ENCODE assay signal across 10 mouse cellular contexts in genomic region chr8:82689322-82689721, GRCm38 (mm10).
A peak's percentile ranks its signal among the peaks of the same experiment; 100 is the strongest.
DNase-seq lines count a peak whose midpoint lies in the region; ATAC-seq lines count a peak whose summit lies in the region.
"Had no signal": no experiment of that assay in that cellular context is flagged by ENCODE, and none has a peak within 500 bp of the region (broad histone marks: within the 10 kb centered on the region; RNA-seq: fewer than 3 reads in every experiment).

No protein-coding gene starts in this region.

- no peak overlapping the region for H3K27ac ChIP-seq in midbrain, embryonic 11.5 days (ENCODE audit: low read depth, low read length)
- H3K27ac ChIP-seq: heart, embryonic 15.5 days had no signal

- H3K9me3 ChIP-seq in midbrain, embryonic 11.5 days (ENCODE audit: control insufficient read depth, low read length), result no peaks in the 10 kb centered on the region
- H3K9me3 ChIP-seq: G1E; heart, embryonic 15.5 days had no signal

- 61% methylated on average over 3 of the region's 3 CpGs for WGBS in midbrain, embryonic 11.5 days

- peak; percentile 39 to 42; a peak in 2 of 4 replicates for ATAC-seq in hematopoietic stem cell, adult 5-6 weeks (replicated peaks in 1 of 2; ENCODE audit: insufficient read depth in 1 of 2, low FRiP score in 2 of 2, low TSS enrichment in 1 of 2, low read depth in 1 of 2, poor library complexity in 2 of 2, severe bottlenecking in 2 of 2)
- ATAC-seq in midbrain, embryonic 11.5 days (ENCODE audit: low FRiP score), result peak; percentile 52; the same call in 1 of the 2 replicates
- ATAC-seq in erythroblast, adult 5-6 weeks (replicated peaks; ENCODE audit: low FRiP score, poor library complexity, severe bottlenecking), result no peak

- no peaks in the 10 kb centered on the region for H3K4me1 ChIP-seq in midbrain, embryonic 11.5 days (ENCODE audit: control insufficient read depth, insufficient read depth, low read length)
- H3K4me1 ChIP-seq: heart, embryonic 15.5 days had no signal

- DNase-seq in gastrocnemius, adult 18-20 months (ENCODE audit: low spot score), result peak; percentile 43
- DNase-seq in gastrocnemius, postnatal 25 days, result no peak
- DNase-seq in WW6 (ENCODE audit: low read depth, low spot score), result peak; percentile 9
- peak; percentile 63 for DNase-seq in embryo, embryonic 10 days (ENCODE audit: low spot score)
- peak; percentile 10 for DNase-seq in layer of hippocampus, adult 9-11 months
- DNase-seq in midbrain, embryonic 11.5 days (ENCODE audit: low spot score, missing footprints), result no peak

- no peaks in the 10 kb centered on the region for H3K27me3 ChIP-seq in midbrain, embryonic 11.5 days (ENCODE audit: control insufficient read depth, insufficient read depth, low read length)
- H3K27me3 ChIP-seq: heart, embryonic 15.5 days had no signal

- H3K36me3 ChIP-seq in midbrain, embryonic 11.5 days (ENCODE audit: control insufficient read depth, insufficient read depth, low read length), result no peaks in the 10 kb centered on the region
- H3K36me3 ChIP-seq: G1E; heart, embryonic 15.5 days had no signal

- no peak overlapping the region for H3K9ac ChIP-seq in midbrain, embryonic 11.5 days (ENCODE audit: low read length)
- H3K9ac ChIP-seq: heart, embryonic 15.5 days had no signal

- no peak overlapping the region for H3K4me3 ChIP-seq in midbrain, embryonic 11.5 days (ENCODE audit: low read depth, low read length)
- H3K4me3 ChIP-seq: heart, embryonic 15.5 days had no signal

- H3K4me2 ChIP-seq in midbrain, embryonic 11.5 days, result no peak overlapping the region
- H3K4me2 ChIP-seq: heart, embryonic 15.5 days had no signal

Comparison
In these comparisons a context has a peak if more than half of its experiments do, and no peak if none do; other contexts are left out.
1. DNase-seq: peak in gastrocnemius, adult 18-20 months (single experiment), WW6 (single experiment), embryo, embryonic 10 days (single experiment) and layer of hippocampus, adult 9-11 months (single experiment); none in gastrocnemius, postnatal 25 days (single experiment) and midbrain, embryonic 11.5 days (single experiment).